In the genomic region with DNA sequence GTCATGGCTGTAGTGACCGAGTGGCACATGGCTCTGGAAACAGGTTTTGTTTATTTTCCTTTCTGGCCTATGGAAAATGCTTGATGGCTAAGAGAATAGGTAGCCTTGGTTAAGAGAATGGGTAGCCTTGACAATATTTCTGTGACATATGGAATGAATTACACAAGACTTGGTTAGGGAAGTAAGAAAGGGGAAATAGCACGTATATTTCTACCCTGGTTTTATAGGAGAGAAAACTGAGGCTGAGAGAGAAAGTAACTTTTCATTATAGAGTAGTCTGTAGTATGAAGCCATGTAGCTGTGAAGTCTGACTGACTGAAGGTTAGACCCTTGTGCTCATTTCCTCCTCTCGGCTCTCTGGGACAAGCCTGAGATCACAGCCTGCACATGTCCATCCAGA, we compare ENCODE assay signal across 16 mouse cellular contexts.
"Had no signal": no experiment of that assay in that cellular context is flagged by ENCODE, and none has a peak within 500 bp of the region (broad histone marks: within the 10 kb centered on the region; RNA-seq: fewer than 3 reads in every experiment).

No protein-coding gene starts in this region.

- DNase-seq: kidney, adult 9 months; kidney, postnatal 36 days; left cerebral cortex, postnatal 4 days; lung, embryonic 14.5 days; lung, postnatal 36 days; retina, postnatal 1 day; right cerebral cortex, postnatal 4 days; spleen, adult 18-20 months; thymus, adult 2 months; thymus, postnatal 25 days had no signal

- H3K4me2 ChIP-seq: limb, embryonic 13.5 days; lung, embryonic 14.5 days; midbrain, embryonic 12.5 days; neural tube, embryonic 13.5 days had no signal

- H3K36me3 ChIP-seq: midbrain, embryonic 12.5 days had no signal

- H3K9me3 ChIP-seq: limb, embryonic 13.5 days; midbrain, embryonic 12.5 days; neural tube, embryonic 13.5 days had no signal

- ATAC-seq: midbrain, embryonic 16.5 days had no signal

- H3K27me3 ChIP-seq: limb, embryonic 13.5 days; midbrain, embryonic 12.5 days; neural tube, embryonic 13.5 days had no signal

- H3K27ac ChIP-seq: kidney, postnatal 0 days; limb, embryonic 13.5 days; liver, embryonic 14.5 days; midbrain, embryonic 12.5 days; neural tube, embryonic 13.5 days had no signal

- H3K4me3 ChIP-seq: limb, embryonic 13.5 days; midbrain, embryonic 12.5 days; neural tube, embryonic 13.5 days had no signal

- H3K9ac ChIP-seq: limb, embryonic 13.5 days; liver, embryonic 14.5 days; lung, embryonic 14.5 days; midbrain, embryonic 12.5 days; neural tube, embryonic 13.5 days had no signal

- H3K4me1 ChIP-seq: midbrain, embryonic 12.5 days; neural tube, embryonic 13.5 days had no signal
